Mouse (Mus musculus): ENCODE measurements around the gene 4930507D05Rik. TPM values are rescaled to one million over a fixed set of nuclear protein-coding genes. Genes with fewer than 3 reads are reported as not detected.
"Not testable (repeated sequence)": the region's sequence is repeated elsewhere in the genome, so short reads cannot be mapped to it uniquely, and the experiment has no call there.

The 4930507D05Rik gene
- polyA plus RNA-seq, 1 experiment, result 0.70 TPM

DNA sequence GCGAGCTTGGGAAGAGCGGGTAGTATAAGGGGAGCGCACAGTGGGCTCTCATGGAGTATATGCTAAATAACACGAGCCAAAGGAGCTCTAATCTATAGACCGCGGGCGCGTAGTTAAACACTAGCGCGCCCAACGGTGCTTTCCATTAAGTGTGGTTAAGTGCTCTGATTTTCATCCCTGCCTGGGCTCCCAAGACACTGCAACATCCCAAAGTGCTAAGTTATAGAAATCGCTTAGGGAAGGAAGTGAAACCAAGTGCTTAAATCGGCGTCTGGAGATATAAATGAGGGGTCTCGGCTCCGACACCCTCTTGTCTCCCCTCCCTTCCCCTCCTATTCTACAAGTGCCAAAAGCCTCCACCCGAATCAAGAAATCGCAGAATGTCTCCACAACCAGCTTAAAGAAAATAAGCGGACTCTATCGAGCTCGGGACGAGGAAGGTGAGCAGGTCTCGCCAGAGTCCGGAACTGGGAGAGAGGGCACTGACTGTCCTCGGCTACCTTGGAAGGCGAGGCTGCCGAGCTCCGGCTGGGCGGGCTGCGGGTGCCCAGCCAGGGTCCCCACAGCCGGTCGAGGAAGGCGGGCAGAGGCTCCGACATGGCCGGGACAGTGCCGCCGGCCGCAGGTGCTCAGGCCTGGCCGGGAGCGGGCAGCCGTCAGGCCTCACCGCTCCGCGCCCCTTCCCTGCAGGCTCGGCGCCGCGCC is 36.7 kb downstream of the 4930507D05Rik start:
- under 1% methylated on average over 44 of the region's 48 CpGs for WGBS
- H3K4me3 ChIP-seq (replicated peaks; ENCODE audit: insufficient read depth, low read depth, low read length), result peak overlapping the region; percentile 82
- no peaks in the 10 kb centered on the region for H3K27me3 ChIP-seq (ENCODE audit: control insufficient read depth, insufficient read depth, low read length)
- H3K27ac ChIP-seq (ENCODE audit: insufficient read depth, low read length), result peak overlapping the region; percentile 72
- H3K4me1 ChIP-seq (ENCODE audit: control insufficient read depth, insufficient read depth, low read length), result no peaks in the 10 kb centered on the region
- DNase-seq, result no peak
- TF ChIP-seq CTCF (IDR thresholded peaks at IDR 0.05; ENCODE audit: borderline replicate concordance, insufficient read depth, low read depth, low read length) (no peak), POLR2A (IDR thresholded peaks at IDR 0.05; ENCODE audit: borderline replicate concordance, insufficient read depth, low read length) (no peak)

DNA sequence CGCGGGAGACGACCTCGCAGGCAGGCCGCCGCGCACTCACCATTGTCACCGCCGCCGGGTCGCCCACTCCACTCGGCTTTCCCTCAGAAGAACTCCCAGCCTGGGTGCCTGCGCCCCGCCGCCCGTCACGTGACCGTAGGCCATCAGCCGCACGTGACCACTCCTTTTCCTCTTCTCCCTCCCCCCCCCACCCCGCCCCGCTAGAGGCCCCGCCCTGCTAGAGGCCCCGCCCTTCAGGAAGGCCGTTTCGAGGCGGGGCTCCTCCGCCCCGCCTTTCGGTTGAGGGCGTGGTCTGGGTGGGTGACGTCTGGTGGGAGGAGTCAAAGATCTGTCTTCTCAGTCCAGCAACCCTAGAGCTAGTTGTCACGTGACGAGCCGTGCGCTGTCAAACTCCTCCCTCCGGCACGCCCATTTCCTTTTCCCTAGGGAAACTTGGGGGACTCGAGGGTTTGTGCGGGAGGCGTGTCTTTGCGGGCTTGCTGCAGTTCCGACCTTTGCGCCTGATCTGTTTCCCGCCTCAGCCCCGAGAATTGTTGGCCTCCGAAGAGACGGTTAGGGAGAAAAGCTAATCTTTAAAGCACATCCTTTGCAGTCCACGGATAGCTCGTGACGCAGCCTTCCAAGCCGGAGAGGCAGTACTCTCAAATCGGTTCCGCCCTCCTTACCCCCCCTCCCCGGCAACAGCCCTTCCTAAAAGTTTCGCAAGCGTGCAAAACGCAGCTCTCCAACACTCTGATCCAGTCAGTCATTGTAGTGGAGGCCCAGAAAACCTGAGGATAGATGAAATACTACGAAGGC is 37.5 kb downstream of the 4930507D05Rik start, which contains the start of gene Vps26a:
Vps26a (minus strand) TSS at position 188 of the 798 bp plus-strand sequence.
- H3K4me3 ChIP-seq (replicated peaks; ENCODE audit: insufficient read depth, low read depth, low read length), result peak within 1 kb of the TSS; percentile 84
- peak; percentile 98 to 99 for DNase-seq
- H3K27ac ChIP-seq (ENCODE audit: insufficient read depth, low read length), result peak within 1 kb of the TSS; percentile 72
- H3K4me1 ChIP-seq (ENCODE audit: control insufficient read depth, insufficient read depth, low read length), result no peaks in the 10 kb centered on the region
- no peaks in the 10 kb centered on the region for H3K27me3 ChIP-seq (ENCODE audit: control insufficient read depth, insufficient read depth, low read length)
- TF ChIP-seq CTCF (IDR thresholded peaks at IDR 0.05; ENCODE audit: borderline replicate concordance, insufficient read depth, low read depth, low read length) (no peak), POLR2A (IDR thresholded peaks at IDR 0.05; ENCODE audit: borderline replicate concordance, insufficient read depth, low read length) (peak; percentile 77)
- under 1% methylated on average over 59 of the region's 59 CpGs for WGBS

- 17% methylated on average over 1 of the region's 1 CpGs for WGBS
- Histone ChIP-seq H3K4me3 (replicated peaks; ENCODE audit: insufficient read depth, low read depth, low read length) (no peak overlapping the region), H3K27me3 (ENCODE audit: control insufficient read depth, insufficient read depth, low read length) (no peaks in the 10 kb centered on the region), H3K27ac (ENCODE audit: insufficient read depth, low read length) (no peak overlapping the region), H3K4me1 (ENCODE audit: control insufficient read depth, insufficient read depth, low read length) (no peaks in the 10 kb centered on the region)
- TF ChIP-seq CTCF (IDR thresholded peaks at IDR 0.05; ENCODE audit: borderline replicate concordance, insufficient read depth, low read depth, low read length) (peak; percentile 56), POLR2A (IDR thresholded peaks at IDR 0.05; ENCODE audit: borderline replicate concordance, insufficient read depth, low read length) (no peak)
- DNase-seq, result peak; percentile 54 to 61
Observed at GRCm38 (mm10) chr10:62488266-62488665, 39.0 kb downstream of the 4930507D05Rik start.

- not testable (repeated sequence) for H3K4me1 ChIP-seq (ENCODE audit: control insufficient read depth, insufficient read depth, low read length); H3K4me3 ChIP-seq (replicated peaks; ENCODE audit: insufficient read depth, low read depth, low read length); H3K27me3 ChIP-seq (ENCODE audit: control insufficient read depth, insufficient read depth, low read length); DNase-seq; H3K27ac ChIP-seq (ENCODE audit: insufficient read depth, low read length)
- 84% methylated on average over 3 of the region's 3 CpGs for WGBS
Observed at GRCm38 (mm10) chr10:62491681-62492080, 42.4 kb downstream of the 4930507D05Rik start.

DNA sequence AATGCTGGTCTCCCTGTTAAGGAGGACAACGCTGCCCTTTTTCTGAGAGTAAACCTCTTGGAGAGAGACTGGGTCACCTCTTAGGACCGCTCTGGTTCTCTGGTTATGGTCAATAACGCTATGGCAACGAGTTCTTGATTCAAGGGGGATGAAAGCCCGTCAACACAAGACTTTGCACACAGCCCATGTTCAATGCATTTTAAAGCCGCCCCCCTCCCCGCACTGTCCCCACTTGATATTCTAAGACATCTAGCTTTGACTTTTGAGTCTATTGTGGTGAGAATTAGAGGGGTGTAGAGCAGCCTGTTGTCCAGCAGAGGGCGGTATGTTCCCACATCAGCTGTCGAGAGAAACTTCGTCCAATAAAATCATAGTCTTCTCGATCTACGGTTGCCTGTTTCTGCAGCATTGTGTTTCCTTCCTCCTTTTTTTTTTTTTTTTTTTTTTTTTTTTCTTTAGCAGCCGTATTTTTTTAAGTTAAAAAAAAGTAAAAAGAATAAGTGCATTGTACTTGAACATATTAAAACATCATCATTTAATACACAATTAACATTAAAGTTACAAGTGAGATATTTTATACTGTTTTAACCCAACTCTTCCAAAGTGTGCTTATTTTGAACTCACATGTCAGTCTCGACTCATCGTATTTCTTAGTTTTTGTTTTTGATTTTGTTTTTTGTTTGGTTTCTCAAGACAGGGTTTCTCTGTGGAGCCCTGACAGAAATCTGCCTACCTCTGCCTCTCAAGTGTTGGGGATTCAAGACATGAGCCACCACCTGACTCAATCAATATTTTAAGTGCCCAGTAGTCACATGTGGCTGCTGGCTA is 51.0 kb downstream of the 4930507D05Rik start:
- H3K27me3 ChIP-seq (ENCODE audit: control insufficient read depth, insufficient read depth, low read length), result no peaks in the 10 kb centered on the region
- WGBS, result 20% methylated on average over 15 of the region's 15 CpGs
- H3K27ac ChIP-seq (ENCODE audit: insufficient read depth, low read length), result no peak overlapping the region
- TF ChIP-seq CTCF (IDR thresholded peaks at IDR 0.05; ENCODE audit: borderline replicate concordance, insufficient read depth, low read depth, low read length) (peak; percentile 83), POLR2A (IDR thresholded peaks at IDR 0.05; ENCODE audit: borderline replicate concordance, insufficient read depth, low read length) (no peak)
- H3K4me1 ChIP-seq (ENCODE audit: control insufficient read depth, insufficient read depth, low read length), result no peaks in the 10 kb centered on the region
- H3K4me3 ChIP-seq (replicated peaks; ENCODE audit: insufficient read depth, low read depth, low read length), result no peak overlapping the region
- DNase-seq, result peak; percentile 49 to 58

Other genes with a start within 250 kb of the 4930507D05Rik start
- 51.2 and 55.0 TPM in 2 replicates for gene Tspan15, start 218.2 kb upstream of the 4930507D05Rik start, polyA plus RNA-seq (2012; rRNA removed)
- 0.07 TPM in 1 of 2 replicates, not detected in the other for gene Tacr2, start 197.1 kb upstream of the 4930507D05Rik start, polyA plus RNA-seq (2012; rRNA removed)
- 206 and 213 TPM in 2 replicates for gene Hk1, start 69.6 kb upstream of the 4930507D05Rik start, polyA plus RNA-seq (2012; rRNA removed)
- gene Hkdc1, start 27.0 kb upstream of the 4930507D05Rik start, polyA plus RNA-seq (2012; rRNA removed), result 1.7 and 2.6 TPM in 2 replicates
- 37.3 TPM in 2 replicates for gene Supv3l1, start 249 bp downstream of the 4930507D05Rik start, polyA plus RNA-seq (2012; rRNA removed)
- 37.1 and 39.2 TPM in 2 replicates for gene Vps26a, start 37.3 kb downstream of the 4930507D05Rik start, polyA plus RNA-seq (2012; rRNA removed)
- 11.2 and 11.3 TPM in 2 replicates for gene Srgn, start 78.0 kb downstream of the 4930507D05Rik start, polyA plus RNA-seq (2012; rRNA removed)
- 124 and 125 TPM in 2 replicates for gene Kif1bp, start 129.0 kb downstream of the 4930507D05Rik start, polyA plus RNA-seq (2012; rRNA removed)
- 18.2 and 19.9 TPM in 2 replicates for gene Ddx21, start 152.8 kb downstream of the 4930507D05Rik start, polyA plus RNA-seq (2012; rRNA removed)
- gene Ddx50, start 201.7 kb downstream of the 4930507D05Rik start, polyA plus RNA-seq (2012; rRNA removed), result 66.8 and 66.9 TPM in 2 replicates